Mouse (Mus musculus) v-Abl transformed pro-B cells (cell line): ENCODE measurements around the gene Myo5a.

ENCODE experiments used
- in situ Hi-C, 2 experiments: fragments of 400-800 bp; cut with MboI; formaldehyde crosslinking; loops; one replicate each; pipeline ENCODE4 v1.15.1; 2025; ENCODE audit not compliant: unreplicated experiment in 2 of 2

Gene Myo5a

GRCm38 (mm10) chr9:75064678-75065331 lies 6.0 kb upstream of the Myo5a start:
- in situ Hi-C loops = no loop called here

GRCm38 (mm10) chr9:75071029-75071705 lies 352 bp downstream of the Myo5a start:
- in situ Hi-C loops = loop anchor here in 1 of 2 experiments (5.0 kb wide), 1 partner anchor 91 kb away; no protein-coding TSS in a partner anchor

- in situ Hi-C loops = loop anchor here in 1 of 2 experiments (5.0 kb wide), 1 partner anchor 91 kb away; no protein-coding TSS in a partner anchor
Measured at GRCm38 (mm10) chr9:75071706-75072192, 934 bp downstream of the Myo5a start.

- in situ Hi-C loops = loop anchor here in 1 of 2 experiments (5.0 kb wide), 1 partner anchor 90 kb away; no protein-coding TSS in a partner anchor
Measured at GRCm38 (mm10) chr9:75072361-75072760, 1.5 kb downstream of the Myo5a start.

- in situ Hi-C loops = no loop called here
Measured at GRCm38 (mm10) chr9:75077191-75077590, 6.4 kb downstream of the Myo5a start.

- in situ Hi-C loops = no loop called here
Measured at GRCm38 (mm10) chr9:75085242-75085824, 14.5 kb downstream of the Myo5a start.

- in situ Hi-C loops = no loop called here
Measured at GRCm38 (mm10) chr9:75087823-75088222, 17.0 kb downstream of the Myo5a start.

GRCm38 (mm10) chr9:75089285-75089684 lies 18.5 kb downstream of the Myo5a start:
- in situ Hi-C loops = no loop called here

- in situ Hi-C loops = no loop called here
Measured at GRCm38 (mm10) chr9:75092134-75092533, 21.3 kb downstream of the Myo5a start.

GRCm38 (mm10) chr9:75094762-75095161 lies 23.9 kb downstream of the Myo5a start:
- in situ Hi-C loops = no loop called here

- in situ Hi-C loops = no loop called here
Measured at GRCm38 (mm10) chr9:75098937-75099336, 28.1 kb downstream of the Myo5a start.

- in situ Hi-C loops = no loop called here
Measured at GRCm38 (mm10) chr9:75100157-75100781, 29.5 kb downstream of the Myo5a start.

GRCm38 (mm10) chr9:75102131-75102530 lies 31.3 kb downstream of the Myo5a start:
- in situ Hi-C loops = no loop called here

- in situ Hi-C loops = no loop called here
Measured at GRCm38 (mm10) chr9:75116571-75117177, 45.9 kb downstream of the Myo5a start.

GRCm38 (mm10) chr9:75121126-75121525 lies 50.3 kb downstream of the Myo5a start:
- in situ Hi-C loops = no loop called here

- in situ Hi-C loops = no loop called here
Measured at GRCm38 (mm10) chr9:75124201-75124721, 53.4 kb downstream of the Myo5a start.

GRCm38 (mm10) chr9:75130553-75130952 lies 59.7 kb downstream of the Myo5a start:
- in situ Hi-C loops = no loop called here

- in situ Hi-C loops = no loop called here
Measured at GRCm38 (mm10) chr9:75146911-75147310, 76.1 kb downstream of the Myo5a start.

GRCm38 (mm10) chr9:75160525-75160924 lies 89.7 kb downstream of the Myo5a start:
- in situ Hi-C loops = loop anchor here in 1 of 2 experiments (5.0 kb wide), 2 partner anchors 88 to 97 kb away; partner anchors contain the start of gene Myo5a

GRCm38 (mm10) chr9:75163650-75164049 lies 92.8 kb downstream of the Myo5a start:
- in situ Hi-C loops = loop anchor here in 1 of 2 experiments (5.0 kb wide), 2 partner anchors 91 to 94 kb away; partner anchors contain the start of gene Myo5a
